Mouse (Mus musculus): ENCODE measurements around the gene Cdh13. TPM values are rescaled to one million over a fixed set of nuclear protein-coding genes. Genes with fewer than 3 reads are reported as not detected.
"Not testable (repeated sequence)": the region's sequence is repeated elsewhere in the genome, so short reads cannot be mapped to it uniquely, and the experiment has no call there.

The Cdh13 gene
- polyA plus RNA-seq, 1 experiment from 2014 or later: 37.1 TPM

DNA sequence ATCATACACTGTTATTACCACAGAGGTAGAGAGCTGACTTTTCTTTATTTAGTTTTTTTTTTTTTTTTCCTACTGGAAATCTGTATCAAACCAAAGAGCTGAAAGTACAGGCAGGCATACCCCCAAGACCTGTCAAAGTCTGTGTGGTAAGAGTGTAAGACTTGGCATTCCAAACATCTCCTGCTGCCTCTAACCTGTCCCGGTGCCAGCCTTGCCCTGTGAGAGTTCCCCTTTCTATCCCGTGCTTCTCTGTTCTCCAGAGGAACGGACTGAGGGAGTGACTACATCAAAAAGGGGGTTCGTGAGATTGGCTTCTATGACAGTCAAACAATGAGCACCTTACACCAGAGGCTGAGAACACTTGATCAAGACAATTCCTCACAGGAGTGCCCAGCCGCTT lies 458.2 kb downstream of the Cdh13 start:
- ATAC-seq (replicated peaks; ENCODE audit: insufficient number of reproducible peaks, low FRiP score, low TSS enrichment): no peak
- no peaks in the 10 kb centered on the region for H3K36me3 ChIP-seq (ENCODE audit: control insufficient read depth, insufficient read depth, low read length)
- no peaks in the 10 kb centered on the region for H3K27me3 ChIP-seq (ENCODE audit: control insufficient read depth, insufficient read depth, low read length)
- H3K4me1 ChIP-seq (ENCODE audit: control insufficient read depth, insufficient read depth, low read length): no peaks in the 10 kb centered on the region
- H3K4me2 ChIP-seq: no peak overlapping the region
- no peak overlapping the region for H3K9ac ChIP-seq (ENCODE audit: low read depth, low read length)
- WGBS (ENCODE audit: insufficient replicate concordance): 85% methylated on average over 5 of the region's 5 CpGs
- no peak overlapping the region for H3K4me3 ChIP-seq (ENCODE audit: low read depth, low read length)
- H3K27ac ChIP-seq (ENCODE audit: low read depth, low read length): no peak overlapping the region
- no peaks in the 10 kb centered on the region for H3K9me3 ChIP-seq (replicated peaks; ENCODE audit: control insufficient read depth, low read length)

DNA sequence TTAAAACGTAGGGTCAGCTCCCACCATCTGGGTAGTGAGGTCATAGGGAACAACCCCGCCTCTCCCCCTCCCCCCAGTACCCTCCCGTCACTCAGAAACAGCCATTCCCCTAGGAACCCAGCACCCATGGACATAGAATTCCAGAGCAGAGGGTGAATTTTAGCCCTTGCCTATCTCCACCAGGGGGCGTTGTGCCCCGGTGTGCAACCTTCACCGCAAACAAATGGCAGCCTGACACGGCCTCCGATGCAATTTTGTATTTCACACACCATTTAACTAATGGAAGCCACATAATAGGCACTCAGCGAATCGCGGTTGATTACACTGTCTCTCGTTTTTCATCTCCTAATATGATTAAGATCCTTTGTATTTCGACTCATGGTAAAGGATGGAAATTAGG lies 461.5 kb downstream of the Cdh13 start:
- Histone ChIP-seq H3K9me3 (replicated peaks; ENCODE audit: control insufficient read depth, low read length) (no peaks in the 10 kb centered on the region), H3K27me3 (ENCODE audit: control insufficient read depth, insufficient read depth, low read length) (no peaks in the 10 kb centered on the region), H3K36me3 (ENCODE audit: control insufficient read depth, insufficient read depth, low read length) (no peaks in the 10 kb centered on the region), H3K9ac (ENCODE audit: low read depth, low read length) (no peak overlapping the region), H3K27ac (ENCODE audit: low read depth, low read length) (no peak overlapping the region), H3K4me3 (ENCODE audit: low read depth, low read length) (no peak overlapping the region), H3K4me2 (no peak overlapping the region), H3K4me1 (ENCODE audit: control insufficient read depth, insufficient read depth, low read length) (no peaks in the 10 kb centered on the region)
- 81% methylated on average over 13 of the region's 13 CpGs for WGBS (ENCODE audit: insufficient replicate concordance)
- ATAC-seq (replicated peaks; ENCODE audit: insufficient number of reproducible peaks, low FRiP score, low TSS enrichment): no peak

DNA sequence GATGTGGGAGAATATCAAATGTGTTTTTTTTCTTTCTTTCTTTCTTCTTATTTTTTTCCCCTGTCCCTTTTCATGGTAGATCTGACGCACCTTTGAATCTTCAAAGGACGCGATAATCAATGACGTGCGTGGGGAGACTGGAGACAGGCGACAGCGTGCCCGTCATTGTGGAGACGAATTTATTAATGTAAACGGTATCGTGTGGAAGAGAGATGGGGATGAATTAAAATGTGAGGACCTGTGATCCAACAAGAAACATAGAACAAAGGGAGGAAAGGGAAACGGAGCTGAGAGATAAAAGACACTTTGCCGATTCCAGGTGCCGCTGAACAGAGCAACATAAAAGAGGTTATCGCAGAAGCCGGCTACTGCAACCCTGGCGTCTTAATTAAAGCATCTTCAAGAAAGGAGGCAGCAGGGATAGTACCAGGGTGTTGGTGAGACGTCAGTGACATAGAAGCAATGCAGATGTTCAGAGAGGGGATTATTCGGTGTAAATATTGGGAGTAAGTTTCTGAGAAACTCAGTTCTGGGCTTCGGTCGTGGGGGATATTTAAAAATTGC lies 464.6 kb downstream of the Cdh13 start:
- ATAC-seq (replicated peaks; ENCODE audit: insufficient number of reproducible peaks, low FRiP score, low TSS enrichment): no peak
- H3K4me3 ChIP-seq (ENCODE audit: low read depth, low read length): no peak overlapping the region
- H3K36me3 ChIP-seq (ENCODE audit: control insufficient read depth, insufficient read depth, low read length): no peaks in the 10 kb centered on the region
- H3K9ac ChIP-seq (ENCODE audit: low read depth, low read length): no peak overlapping the region
- H3K9me3 ChIP-seq (replicated peaks; ENCODE audit: control insufficient read depth, low read length): no peaks in the 10 kb centered on the region
- no peaks in the 10 kb centered on the region for H3K27me3 ChIP-seq (ENCODE audit: control insufficient read depth, insufficient read depth, low read length)
- no peak overlapping the region for H3K4me2 ChIP-seq
- no peaks in the 10 kb centered on the region for H3K4me1 ChIP-seq (ENCODE audit: control insufficient read depth, insufficient read depth, low read length)
- WGBS (ENCODE audit: insufficient replicate concordance): 83% methylated on average over 21 of the region's 21 CpGs
- no peak overlapping the region for H3K27ac ChIP-seq (ENCODE audit: low read depth, low read length)

GRCm38 (mm10) chr8:118749191-118749590 lies 465.7 kb downstream of the Cdh13 start:
- no peak for ATAC-seq (replicated peaks; ENCODE audit: insufficient number of reproducible peaks, low FRiP score, low TSS enrichment)

GRCm38 (mm10) chr8:118749786-118750185 lies 466.3 kb downstream of the Cdh13 start:
- Histone ChIP-seq H3K9me3 (replicated peaks; ENCODE audit: control insufficient read depth, low read length) (no peaks in the 10 kb centered on the region), H3K27ac (ENCODE audit: low read depth, low read length) (no peak overlapping the region), H3K27me3 (ENCODE audit: control insufficient read depth, insufficient read depth, low read length) (no peaks in the 10 kb centered on the region), H3K4me1 (ENCODE audit: control insufficient read depth, insufficient read depth, low read length) (no peaks in the 10 kb centered on the region), H3K9ac (ENCODE audit: low read depth, low read length) (no peak overlapping the region), H3K4me3 (ENCODE audit: low read depth, low read length) (no peak overlapping the region), H3K4me2 (no peak overlapping the region), H3K36me3 (ENCODE audit: control insufficient read depth, insufficient read depth, low read length) (no peaks in the 10 kb centered on the region)
- no peak for ATAC-seq (replicated peaks; ENCODE audit: insufficient number of reproducible peaks, low FRiP score, low TSS enrichment)
- 68% methylated on average over 11 of the region's 11 CpGs for WGBS (ENCODE audit: insufficient replicate concordance)

More at GRCm38 (mm10) chr8:118749191-118749590, 465.7 kb downstream of the Cdh13 start:
- Histone ChIP-seq H3K4me3 (ENCODE audit: low read depth, low read length) (no peak overlapping the region), H3K9ac (ENCODE audit: low read depth, low read length) (no peak overlapping the region), H3K4me2 (no peak overlapping the region), H3K9me3 (replicated peaks; ENCODE audit: control insufficient read depth, low read length) (no peaks in the 10 kb centered on the region), H3K4me1 (ENCODE audit: control insufficient read depth, insufficient read depth, low read length) (no peaks in the 10 kb centered on the region), H3K36me3 (ENCODE audit: control insufficient read depth, insufficient read depth, low read length) (no peaks in the 10 kb centered on the region), H3K27me3 (ENCODE audit: control insufficient read depth, insufficient read depth, low read length) (no peaks in the 10 kb centered on the region), H3K27ac (ENCODE audit: low read depth, low read length) (no peak overlapping the region)
- WGBS (ENCODE audit: insufficient replicate concordance): 86% methylated on average over 3 of the region's 3 CpGs

- Histone ChIP-seq H3K4me1 (ENCODE audit: control insufficient read depth, insufficient read depth, low read length) (no peaks in the 10 kb centered on the region), H3K4me3 (ENCODE audit: low read depth, low read length) (no peak overlapping the region)
- 81% methylated on average over 12 of the region's 12 CpGs for WGBS (ENCODE audit: insufficient replicate concordance)
Observed at GRCm38 (mm10) chr8:118753710-118754109, 470.2 kb downstream of the Cdh13 start.

DNA sequence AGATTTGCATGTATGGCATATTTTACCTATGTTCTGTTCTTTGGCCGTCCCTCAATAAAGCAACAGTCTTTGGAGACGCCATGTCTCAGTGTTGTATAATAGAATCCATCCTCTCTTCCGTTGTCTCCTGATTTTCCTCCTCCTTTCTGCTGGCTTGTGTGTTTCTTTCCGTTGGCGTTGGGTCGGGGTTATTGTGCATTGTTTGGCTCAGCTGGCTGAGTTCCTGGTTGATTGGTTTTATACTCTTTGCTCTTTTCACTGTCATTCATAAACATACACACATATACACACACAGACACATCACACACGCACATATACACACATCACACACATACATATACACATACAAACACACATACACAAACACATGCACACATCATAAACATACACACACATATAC lies 470.6 kb downstream of the Cdh13 start:
- H3K27me3 ChIP-seq (ENCODE audit: control insufficient read depth, insufficient read depth, low read length): no peaks in the 10 kb centered on the region
- no peak overlapping the region for H3K9ac ChIP-seq (ENCODE audit: low read depth, low read length)
- no peaks in the 10 kb centered on the region for H3K36me3 ChIP-seq (ENCODE audit: control insufficient read depth, insufficient read depth, low read length)
- no peak overlapping the region for H3K4me2 ChIP-seq
- no peak for ATAC-seq (replicated peaks; ENCODE audit: insufficient number of reproducible peaks, low FRiP score, low TSS enrichment)
- H3K27ac ChIP-seq (ENCODE audit: low read depth, low read length): no peak overlapping the region
- 80% methylated on average over 7 of the region's 7 CpGs for WGBS (ENCODE audit: insufficient replicate concordance)
- H3K4me3 ChIP-seq (ENCODE audit: low read depth, low read length): no peak overlapping the region
- H3K9me3 ChIP-seq (replicated peaks; ENCODE audit: control insufficient read depth, low read length): no peaks in the 10 kb centered on the region
- H3K4me1 ChIP-seq (ENCODE audit: control insufficient read depth, insufficient read depth, low read length): no peaks in the 10 kb centered on the region

More at GRCm38 (mm10) chr8:118753710-118754109, 470.2 kb downstream of the Cdh13 start:
- no peak overlapping the region for H3K9ac ChIP-seq (ENCODE audit: low read depth, low read length)
- H3K27ac ChIP-seq (ENCODE audit: low read depth, low read length): no peak overlapping the region
- no peaks in the 10 kb centered on the region for H3K36me3 ChIP-seq (ENCODE audit: control insufficient read depth, insufficient read depth, low read length)
- no peaks in the 10 kb centered on the region for H3K27me3 ChIP-seq (ENCODE audit: control insufficient read depth, insufficient read depth, low read length)
- ATAC-seq (replicated peaks; ENCODE audit: insufficient number of reproducible peaks, low FRiP score, low TSS enrichment): no peak
- H3K4me2 ChIP-seq: no peak overlapping the region
- no peaks in the 10 kb centered on the region for H3K9me3 ChIP-seq (replicated peaks; ENCODE audit: control insufficient read depth, low read length)

DNA sequence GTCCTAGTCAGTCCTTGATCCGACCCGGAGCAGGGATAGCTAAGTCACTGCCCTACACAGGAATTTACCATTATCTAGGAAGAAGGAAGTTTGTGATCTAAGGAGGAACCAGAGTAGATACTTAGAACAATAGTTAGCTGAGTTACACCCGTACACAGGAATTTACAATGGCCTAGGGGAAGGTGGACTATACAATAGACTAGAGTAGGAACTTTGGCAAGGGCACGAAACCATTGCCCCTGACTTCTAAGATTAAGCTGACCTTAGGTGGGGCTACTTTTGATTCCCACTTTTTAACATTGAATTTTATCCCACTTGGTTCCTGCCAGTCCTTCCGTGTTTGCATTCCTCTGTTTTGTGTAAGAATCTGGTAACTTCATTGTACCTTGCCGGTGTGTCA lies 494.0 kb downstream of the Cdh13 start:
- H3K9ac ChIP-seq (ENCODE audit: low read depth, low read length); H3K27me3 ChIP-seq (ENCODE audit: control insufficient read depth, insufficient read depth, low read length); H3K27ac ChIP-seq (ENCODE audit: low read depth, low read length); H3K36me3 ChIP-seq (ENCODE audit: control insufficient read depth, insufficient read depth, low read length); ATAC-seq (replicated peaks; ENCODE audit: insufficient number of reproducible peaks, low FRiP score, low TSS enrichment); H3K4me3 ChIP-seq (ENCODE audit: low read depth, low read length); H3K9me3 ChIP-seq (replicated peaks; ENCODE audit: control insufficient read depth, low read length); H3K4me1 ChIP-seq (ENCODE audit: control insufficient read depth, insufficient read depth, low read length); H3K4me2 ChIP-seq: not testable (repeated sequence)
- 75% methylated on average over 6 of the region's 6 CpGs for WGBS (ENCODE audit: insufficient replicate concordance)

- no peaks in the 10 kb centered on the region for H3K4me1 ChIP-seq (ENCODE audit: control insufficient read depth, insufficient read depth, low read length)
- H3K27ac ChIP-seq (ENCODE audit: low read depth, low read length): no peak overlapping the region
- no peaks in the 10 kb centered on the region for H3K9me3 ChIP-seq (replicated peaks; ENCODE audit: control insufficient read depth, low read length)
- H3K4me3 ChIP-seq (ENCODE audit: low read depth, low read length): no peak overlapping the region
- no peak for ATAC-seq (replicated peaks; ENCODE audit: insufficient number of reproducible peaks, low FRiP score, low TSS enrichment)
- H3K9ac ChIP-seq (ENCODE audit: low read depth, low read length): no peak overlapping the region
- H3K4me2 ChIP-seq: no peak overlapping the region
- H3K27me3 ChIP-seq (ENCODE audit: control insufficient read depth, insufficient read depth, low read length): no peaks in the 10 kb centered on the region
- no peaks in the 10 kb centered on the region for H3K36me3 ChIP-seq (ENCODE audit: control insufficient read depth, insufficient read depth, low read length)
- 74% methylated on average over 1 of the region's 1 CpGs for WGBS (ENCODE audit: insufficient replicate concordance)
Observed at GRCm38 (mm10) chr8:118778374-118778773, 494.8 kb downstream of the Cdh13 start.
